Mouse (Mus musculus): ENCODE measurements around the gene Txlnb.

DNA sequence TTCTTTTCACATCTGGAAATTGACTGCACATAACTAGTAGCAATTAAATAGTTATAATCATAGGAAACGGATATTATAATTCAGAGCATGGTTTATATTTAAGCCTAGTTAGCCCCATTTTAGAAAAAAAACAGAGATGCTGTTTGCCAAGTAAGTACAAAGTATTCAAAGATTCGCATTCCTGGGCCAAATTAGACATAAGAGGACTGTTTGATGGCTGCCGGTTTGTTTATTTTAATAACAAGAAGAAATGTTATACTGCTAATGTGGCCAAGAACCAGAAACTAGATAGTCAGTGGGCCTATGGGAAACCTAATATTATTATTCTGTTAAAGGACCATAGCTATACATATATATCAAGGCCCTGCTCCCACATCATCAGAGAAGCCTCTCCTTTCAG is 9.3 kb upstream of the Txlnb start:
- TF ChIP-seq CTCF (IDR thresholded peaks at IDR 0.05; ENCODE audit: borderline replicate concordance, insufficient read depth, low read depth, low read length) (no peak), POLR2A (IDR thresholded peaks at IDR 0.05; ENCODE audit: borderline replicate concordance, insufficient read depth, low read length) (no peak)

All from cerebellum, adult 2 months (tissue).